Mouse (Mus musculus) cerebellum, postnatal 14 days (tissue): ENCODE measurements around the gene Nipsnap2.
"Not testable (repeated sequence)": the region's sequence is repeated elsewhere in the genome, so short reads cannot be mapped to it uniquely, and the experiment has no call there.

Source experiments
- DNase-seq, 2 experiments: peaks; one replicate each; pipeline ENCODE4 v3.0.0; 2021; ENCODE audit warnings: mixed read lengths in 2 of 2

The Nipsnap2 gene

DNA sequence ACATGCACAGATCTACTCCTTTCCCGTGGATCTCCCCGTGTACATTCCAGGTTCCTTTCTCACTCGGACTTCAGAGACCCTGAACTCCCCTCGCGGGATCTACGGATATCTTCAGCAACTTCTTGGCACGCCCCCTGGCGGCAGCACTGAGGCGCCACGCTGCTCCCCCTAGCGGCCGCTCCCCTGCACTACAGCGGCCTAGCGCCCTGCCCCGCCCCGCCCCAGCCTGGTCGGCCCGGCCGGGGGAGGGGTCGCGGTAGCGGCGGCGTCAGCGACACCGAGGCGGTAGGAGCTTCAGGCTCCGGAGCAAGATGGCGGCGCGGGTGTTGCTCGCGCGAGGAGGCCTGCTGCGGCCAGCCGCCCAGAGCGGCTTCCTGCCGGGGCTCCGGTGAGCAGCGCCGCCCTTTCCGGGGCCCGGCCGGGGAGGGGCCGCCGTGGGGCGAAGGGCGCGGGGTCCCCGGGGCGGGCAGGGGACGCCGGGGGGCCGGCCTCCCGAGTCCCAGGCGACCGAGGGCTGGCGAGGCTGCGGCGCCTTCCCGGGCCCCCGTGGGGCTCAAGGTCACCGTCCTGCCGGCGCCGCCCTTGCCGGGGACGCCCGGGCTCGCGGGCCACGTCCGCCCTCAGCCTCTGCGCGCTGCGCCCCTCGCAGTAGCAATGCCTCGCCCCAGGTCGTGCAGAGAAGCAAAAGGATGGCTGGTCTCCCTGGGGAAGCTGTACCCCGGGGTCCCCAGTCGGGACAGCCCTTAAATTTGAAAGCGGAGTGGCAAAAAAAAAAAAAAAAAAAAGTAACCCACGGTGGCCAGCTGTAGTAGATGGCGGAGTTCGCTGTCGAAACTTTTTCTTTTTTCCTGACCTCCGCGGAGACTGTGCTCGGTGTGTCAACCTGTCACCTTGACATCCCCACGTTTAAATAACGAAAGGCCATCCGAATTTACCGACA lies at the start of gene Nipsnap2:
Nipsnap2 (plus strand) TSS at position 230 of the 940 bp plus-strand sequence.
- peak; percentile 95 to 99 for DNase-seq

DNA sequence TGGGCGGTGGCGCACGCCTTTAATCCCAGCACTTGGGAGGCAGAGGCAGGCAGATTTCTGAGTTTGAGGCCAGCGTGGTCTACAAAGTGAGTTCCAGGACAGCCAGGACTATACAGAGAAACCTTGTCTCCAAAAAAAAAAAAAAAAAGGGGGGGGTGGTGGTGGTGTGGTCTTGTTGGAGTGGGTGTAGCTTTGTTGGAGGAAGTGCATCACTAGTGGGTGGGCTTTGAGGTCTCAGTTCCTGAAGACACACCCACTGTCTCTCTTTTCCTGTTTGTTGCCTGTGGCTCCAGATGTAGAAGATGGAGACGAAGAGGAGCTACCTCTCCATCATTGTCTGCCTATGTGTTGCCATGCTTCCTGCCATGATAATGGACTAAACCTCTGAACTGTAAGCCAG lies 39.7 kb upstream of the Nipsnap2 start:
- DNase-seq = not testable (repeated sequence)

- DNase-seq = no peak
These were observed 37.2 kb upstream of the Nipsnap2 start for GRCm38 (mm10) chr5:129687621-129688020.

GRCm38 (mm10) chr5:129690528-129690927 lies 34.3 kb upstream of the Nipsnap2 start:
- DNase-seq = no peak

DNA sequence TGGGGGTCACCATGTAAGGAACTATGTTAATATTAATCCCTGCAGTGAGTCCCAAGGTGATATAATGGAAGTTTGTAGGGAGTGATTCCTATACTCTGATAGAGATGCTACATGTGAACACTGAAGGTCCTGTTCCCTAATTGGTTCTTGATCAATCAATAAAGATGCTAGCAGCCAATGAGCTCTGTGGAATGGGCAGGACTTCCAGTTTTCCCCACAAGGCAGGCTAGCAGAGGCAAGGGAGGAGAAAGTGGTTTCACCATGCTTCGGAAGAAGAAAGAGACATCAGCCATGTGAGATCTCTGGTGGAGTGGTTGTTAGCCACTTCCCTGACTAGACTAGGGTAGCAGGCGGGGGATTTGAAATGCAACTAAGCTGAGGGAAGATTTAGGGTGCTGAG lies 24.4 kb upstream of the Nipsnap2 start:
- no peak for DNase-seq

DNA sequence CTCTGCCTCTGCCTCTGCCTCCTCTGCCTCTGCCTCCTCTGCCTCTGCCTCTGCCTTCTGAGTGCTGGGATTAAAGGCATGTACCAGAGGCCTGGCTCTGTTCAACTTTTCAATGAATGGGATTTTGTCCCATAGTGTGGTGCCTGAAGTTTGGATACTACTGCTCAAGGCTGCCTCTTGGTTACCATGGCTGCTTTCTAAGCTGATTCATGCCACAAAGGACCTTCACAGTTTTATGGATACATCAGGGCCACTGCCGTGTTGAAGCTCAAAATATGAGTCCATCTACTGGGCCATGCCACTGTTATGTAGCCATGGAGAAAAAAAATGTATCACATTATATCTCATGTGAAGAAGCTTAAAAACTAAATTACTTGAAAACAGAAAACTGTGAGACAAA lies 23.2 kb upstream of the Nipsnap2 start:
- no peak for DNase-seq

- no peak for DNase-seq
These were observed 21.5 kb upstream of the Nipsnap2 start for GRCm38 (mm10) chr5:129703368-129703767.

DNA sequence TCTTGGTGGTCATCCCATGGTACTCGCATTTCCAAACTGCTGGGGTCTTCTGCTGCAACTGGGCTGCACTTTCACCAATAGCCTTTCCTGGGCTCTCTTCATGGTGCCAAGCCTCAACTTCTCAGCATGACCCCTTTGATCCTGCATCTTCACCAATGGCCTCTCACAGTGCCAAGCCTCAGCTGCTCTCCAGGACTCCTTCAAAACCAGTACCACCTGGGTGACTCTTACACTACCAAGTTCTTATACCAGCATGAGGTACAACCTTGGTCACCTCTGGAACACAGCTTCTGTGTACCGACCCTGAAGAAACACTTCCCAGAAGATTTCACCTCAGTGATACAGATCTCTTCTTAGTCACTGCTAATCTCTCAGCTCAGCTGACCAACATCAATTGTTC lies 16.5 kb upstream of the Nipsnap2 start, which contains the start of gene Sept14:
Sept14 (minus strand) TSS at position 101 of the 400 bp plus-strand sequence.
- no peak for DNase-seq

DNA sequence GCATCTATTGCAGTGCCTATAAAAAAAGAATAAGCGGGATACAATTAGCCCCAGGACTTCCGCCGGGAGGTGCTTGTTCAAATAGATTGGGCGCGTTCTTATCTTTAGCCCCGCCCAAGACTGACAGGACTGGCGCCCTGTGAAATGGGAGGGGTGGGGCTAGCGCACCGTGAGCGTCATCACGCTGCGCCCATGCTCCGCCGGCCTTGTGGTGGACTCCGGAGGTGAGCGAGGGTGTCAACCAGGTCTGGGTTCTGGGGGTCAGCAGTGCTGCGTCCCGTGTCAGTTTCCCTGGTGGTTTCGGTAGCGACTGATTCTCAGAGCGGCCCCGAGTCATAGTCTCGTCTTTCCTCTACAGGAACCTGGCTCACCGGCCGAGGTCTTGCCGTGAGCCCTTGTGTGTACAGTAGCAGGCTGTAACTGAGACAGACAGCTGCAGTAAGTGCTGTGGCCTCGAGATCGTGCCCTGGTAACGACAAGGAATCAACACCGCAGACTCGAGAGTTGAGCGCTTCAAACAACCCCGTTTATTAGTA lies 9.5 kb upstream of the Nipsnap2 start, which contains the start of gene Mrps17:
Mrps17 (plus strand) TSS at position 172 of the 536 bp plus-strand sequence.
- peak; percentile 94 to 95 for DNase-seq

DNA sequence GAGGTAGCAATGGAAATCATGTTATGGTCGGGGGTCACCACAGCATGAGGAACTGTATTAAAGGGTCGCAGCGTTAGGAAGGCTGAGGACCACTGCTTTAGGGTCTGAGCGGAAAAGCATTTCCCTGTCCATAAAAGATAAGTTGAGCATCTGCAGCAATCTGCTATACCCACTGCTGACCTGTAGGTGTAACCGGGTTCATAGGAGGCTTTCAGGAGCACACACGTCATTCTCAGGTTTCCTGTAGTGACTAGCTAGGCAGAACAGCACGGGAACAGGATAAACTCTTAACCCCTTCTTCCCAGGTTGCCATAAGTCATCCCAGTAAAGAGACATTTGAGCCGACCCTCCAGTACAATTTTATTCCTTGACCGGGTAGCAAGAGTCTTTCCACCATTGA lies 7.8 kb upstream of the Nipsnap2 start:
- DNase-seq = no peak

DNA sequence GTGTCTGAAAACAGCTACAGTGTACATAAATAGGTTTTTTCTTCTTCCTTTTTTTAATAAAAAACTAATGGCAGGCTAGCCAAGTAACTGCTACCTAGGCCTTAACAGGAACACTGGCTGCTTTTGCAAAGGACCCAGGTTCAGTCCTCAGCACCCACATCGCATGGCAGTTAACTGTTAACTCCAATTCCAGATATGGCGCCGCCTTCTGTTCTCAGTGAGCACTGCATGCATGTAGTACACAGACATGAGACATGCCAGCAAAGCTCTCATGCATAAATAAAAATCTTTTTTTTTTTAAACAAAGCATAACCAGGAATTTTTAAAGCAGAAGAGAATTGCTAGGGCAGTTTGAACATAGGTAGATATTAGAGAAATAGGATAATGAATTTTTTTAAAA lies 4.7 kb upstream of the Nipsnap2 start:
- DNase-seq = peak in 1 of 2 experiments; percentile 32

DNA sequence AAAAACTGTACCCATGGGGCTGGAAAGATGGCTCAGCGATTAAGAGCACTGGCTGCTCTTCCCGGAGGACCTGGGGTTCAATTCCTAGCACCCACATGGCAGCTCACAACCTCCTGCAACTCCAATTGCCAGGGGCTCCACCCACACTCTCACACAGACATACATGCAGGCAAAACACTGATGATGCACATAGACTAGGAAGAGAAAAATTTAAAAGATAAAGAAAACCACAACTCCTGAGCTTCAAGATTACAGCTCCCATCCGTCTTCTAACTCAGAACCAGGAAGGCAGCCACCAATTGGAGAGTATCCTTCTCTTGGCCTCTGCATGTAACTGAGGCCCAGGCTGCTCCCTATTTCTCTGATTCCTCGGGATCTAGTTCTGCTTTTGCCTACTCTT lies 595 bp upstream of the Nipsnap2 start:
- DNase-seq = no peak

- DNase-seq = peak; percentile 30 to 49
These were observed 1.0 kb downstream of the Nipsnap2 start for GRCm38 (mm10) chr5:129725774-129726392.

DNA sequence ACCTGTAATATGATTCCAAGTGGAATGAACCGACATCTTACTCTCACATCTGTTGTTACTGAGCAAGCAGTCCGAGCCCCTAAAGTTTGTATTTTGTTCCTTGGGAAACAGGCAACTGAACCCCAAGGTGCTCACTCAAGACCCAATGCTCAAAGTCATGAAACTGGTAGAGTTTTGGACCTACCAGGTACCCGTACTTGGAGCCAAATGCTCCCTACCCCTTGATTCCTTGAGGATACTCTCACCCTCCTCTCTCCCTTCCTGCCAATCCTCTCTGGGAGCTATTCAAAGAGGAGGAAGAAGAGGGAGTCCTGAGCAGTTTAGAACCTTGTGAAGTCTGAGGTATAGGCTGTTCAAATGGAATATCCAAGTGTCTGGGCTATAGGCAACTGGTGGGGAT lies 1.9 kb downstream of the Nipsnap2 start:
- DNase-seq = no peak

DNA sequence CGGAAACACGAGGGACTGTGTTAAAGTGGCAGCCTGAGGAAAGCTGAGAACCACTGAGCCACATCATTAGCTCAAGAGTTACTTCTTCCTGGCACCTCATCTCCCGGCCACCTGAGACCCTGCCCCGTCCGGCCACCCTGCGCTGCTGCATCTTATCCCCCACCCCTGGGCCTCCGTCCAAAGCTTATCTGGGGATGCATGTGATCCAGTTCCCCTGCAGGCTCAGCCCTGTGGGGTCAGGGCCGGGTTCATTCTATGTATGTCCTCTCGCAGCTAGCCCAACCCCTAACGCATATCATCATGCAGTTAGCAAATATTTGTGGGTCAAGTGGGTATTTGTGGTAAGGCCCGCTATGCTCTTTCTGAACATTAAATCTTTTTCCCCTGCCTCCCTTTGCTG lies 4.4 kb downstream of the Nipsnap2 start:
- DNase-seq = peak in 1 of 2 experiments; percentile 43

DNA sequence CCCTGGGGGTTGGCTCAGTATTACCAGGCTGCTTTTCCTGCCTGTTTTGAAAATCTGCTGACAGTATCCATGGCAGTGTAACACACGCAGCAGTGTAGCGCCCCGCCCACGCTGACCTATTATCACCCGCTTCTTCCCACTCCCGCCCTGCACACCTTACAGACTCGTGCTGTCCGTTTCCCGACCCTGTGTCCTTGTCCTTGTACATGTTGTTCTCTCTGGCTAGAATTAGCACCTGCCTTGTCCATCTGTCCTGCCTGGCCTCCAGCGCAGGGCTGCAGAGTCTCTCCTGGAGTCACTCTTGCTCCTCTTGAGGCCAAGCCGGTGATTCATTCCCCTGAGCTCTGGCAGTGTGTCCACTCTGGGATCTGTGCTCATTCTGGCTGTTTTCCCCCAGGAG lies 5.5 kb downstream of the Nipsnap2 start:
- DNase-seq = peak; percentile 37 to 58

GRCm38 (mm10) chr5:129731021-129731420 lies 6.2 kb downstream of the Nipsnap2 start:
- no peak for DNase-seq

GRCm38 (mm10) chr5:129740976-129741375 lies 16.1 kb downstream of the Nipsnap2 start:
- peak in 1 of 2 experiments; percentile 61 for DNase-seq

DNA sequence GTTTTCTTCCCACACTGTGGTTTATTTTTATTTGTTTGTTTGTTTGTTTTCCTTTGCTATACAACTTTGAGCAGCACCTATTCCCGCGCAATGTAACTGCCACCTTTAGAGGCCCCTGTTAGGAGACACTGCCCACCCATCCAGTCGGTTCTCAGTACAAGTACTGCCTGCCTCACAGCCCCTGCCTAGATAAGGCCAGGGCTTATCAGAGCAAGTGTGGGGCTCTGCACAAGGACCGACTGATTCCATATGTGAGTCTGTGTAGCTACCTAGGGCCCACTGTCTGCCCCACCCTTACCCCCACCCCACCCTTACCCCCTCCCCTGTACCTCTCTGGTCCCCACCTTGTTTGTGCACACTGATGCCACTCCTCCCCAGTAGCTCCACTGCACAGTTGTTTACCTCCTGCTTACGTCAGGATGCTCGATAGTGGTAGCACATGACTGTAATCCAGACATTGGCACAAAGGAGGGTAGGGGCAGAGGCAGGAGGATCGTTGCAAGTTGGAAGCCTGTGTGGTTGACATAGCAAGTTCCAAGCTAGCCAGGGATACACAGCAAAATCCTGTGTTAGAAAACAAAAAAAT lies 18.1 kb downstream of the Nipsnap2 start:
- no peak for DNase-seq

GRCm38 (mm10) chr5:129744050-129744449 lies 19.2 kb downstream of the Nipsnap2 start:
- no peak for DNase-seq

- no peak for DNase-seq
These were observed 32.0 kb downstream of the Nipsnap2 start for GRCm38 (mm10) chr5:129756886-129757285.

DNA sequence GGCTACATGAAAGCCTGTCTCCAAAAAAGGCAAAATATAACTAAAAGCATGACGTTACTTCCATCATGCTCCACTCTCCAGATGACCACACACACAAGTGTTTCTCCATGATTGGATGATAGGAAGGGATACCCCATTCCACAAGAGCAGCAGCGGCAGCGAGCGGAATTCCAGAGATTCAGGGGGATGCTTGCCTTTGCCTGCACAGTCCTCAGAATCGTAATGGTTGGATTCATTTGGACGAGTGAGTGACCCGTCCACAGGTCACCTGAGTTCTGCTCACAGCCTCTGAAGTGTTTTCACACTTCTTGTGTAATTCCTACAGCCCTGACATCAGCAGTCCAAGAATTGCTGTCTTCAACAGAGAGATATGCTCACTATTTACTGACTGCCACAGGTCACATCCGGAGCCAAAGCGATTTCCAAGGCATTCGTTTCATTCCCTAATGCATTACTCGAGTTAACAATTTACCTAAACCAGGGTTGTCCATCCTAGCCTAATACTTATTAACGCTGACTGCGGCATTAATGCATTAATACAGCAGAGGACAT lies 35.1 kb downstream of the Nipsnap2 start:
- no peak for DNase-seq
